Mouse (Mus musculus): ENCODE results near the gene Stat5b. TPM values are rescaled to one million over a fixed set of nuclear protein-coding genes. Genes with fewer than 3 reads are reported as not detected.
"Not testable (repeated sequence)": the region's sequence is repeated elsewhere in the genome, so short reads cannot be mapped to it uniquely, and the experiment has no call there.

Gene Stat5b
- polyA plus RNA-seq, 1 experiment from 2014 or later = 46.0 TPM

DNA sequence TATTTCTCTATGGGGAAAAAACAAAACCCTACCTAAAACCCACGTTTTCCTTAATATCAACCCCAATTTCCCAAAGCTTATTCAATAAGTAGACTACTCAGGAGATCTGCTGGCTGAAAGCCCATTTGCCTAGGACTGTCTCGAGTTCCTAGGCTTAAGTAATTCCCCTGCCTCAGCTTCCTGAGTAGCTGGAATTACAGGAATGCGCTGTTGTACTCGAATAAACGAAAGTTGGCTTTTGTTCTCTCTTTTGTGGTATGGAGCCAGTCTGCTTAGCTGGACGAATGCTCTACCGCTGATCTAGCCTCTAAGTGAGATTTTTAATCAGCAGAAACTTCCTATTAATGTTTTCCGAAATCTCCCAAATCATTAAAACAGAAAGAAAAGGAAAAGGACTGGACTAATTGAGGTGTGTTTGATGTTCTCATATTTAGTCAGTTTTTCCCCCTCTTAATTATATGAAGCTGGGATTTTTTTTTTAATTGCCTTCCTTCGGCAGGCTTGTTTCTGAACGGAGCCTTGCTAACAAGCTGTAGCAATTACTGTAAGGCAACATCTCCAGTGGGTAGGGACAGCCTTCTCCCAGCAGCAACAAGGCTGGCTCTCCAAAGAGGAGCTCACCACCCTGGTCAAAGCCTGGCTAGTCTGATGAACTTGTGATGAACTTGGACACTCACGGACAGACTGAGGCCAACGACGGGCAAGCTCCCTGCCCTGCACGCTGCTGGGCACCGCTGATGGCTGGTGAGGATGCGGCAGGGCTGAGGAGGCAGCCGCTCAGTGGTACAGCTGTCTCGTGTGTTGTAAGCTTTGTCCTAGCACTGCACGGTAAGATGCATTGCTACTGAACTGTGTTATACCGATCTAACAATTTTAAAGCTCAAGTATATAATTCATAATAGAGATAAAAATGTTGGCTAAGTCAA lies 43.9 kb downstream of the Stat5b start:
- no peak overlapping the region for H3K9ac ChIP-seq (ENCODE audit: low read depth, low read length)
- no peak overlapping the region for H3K4me2 ChIP-seq
- no peaks in the 10 kb centered on the region for H3K9me3 ChIP-seq (ENCODE audit: control insufficient read depth, low read length)
- no peak overlapping the region for H3K27ac ChIP-seq (ENCODE audit: low read depth, low read length)
- peaks cover 32% of the 10 kb centered on the region for H3K36me3 ChIP-seq (ENCODE audit: control insufficient read depth, insufficient read depth, low read length)
- peaks cover 5% of the 10 kb centered on the region; the same call in 1 of the 2 replicates for H3K4me1 ChIP-seq (replicated peaks; ENCODE audit: control insufficient read depth, insufficient read depth, low read length)
- ATAC-seq (replicated peaks; ENCODE audit: low FRiP score) (no peak), DNase-seq (ENCODE audit: low spot score) (no peak)
- H3K27me3 ChIP-seq (replicated peaks; ENCODE audit: control insufficient read depth, insufficient read depth, low read length) = no peaks in the 10 kb centered on the region
- WGBS = 82% methylated on average over 20 of the region's 20 CpGs
- no peak overlapping the region for H3K4me3 ChIP-seq (ENCODE audit: low read depth, low read length)

DNA sequence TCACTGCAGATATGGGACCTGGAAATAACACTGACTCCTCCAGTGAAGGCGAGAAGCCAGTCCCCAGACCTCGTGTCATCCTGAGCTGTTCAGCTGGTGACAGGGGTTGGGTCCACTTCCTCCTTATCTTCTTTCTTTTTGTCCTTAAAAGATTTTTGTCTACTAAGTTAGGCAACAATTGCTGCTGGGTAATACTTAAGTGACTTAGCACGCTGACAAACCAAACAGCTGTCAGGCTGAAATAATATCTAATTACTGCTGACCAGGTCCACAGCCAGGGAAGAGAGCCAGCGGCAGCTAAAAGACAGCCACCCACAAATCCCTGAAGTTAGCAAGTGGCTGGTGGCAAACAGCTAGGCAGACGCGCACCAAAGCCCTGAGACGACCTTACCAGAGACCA lies 45.0 kb downstream of the Stat5b start:
- ATAC-seq (replicated peaks; ENCODE audit: low FRiP score) (no peak), DNase-seq (ENCODE audit: low spot score) (no peak)
- WGBS = 59% methylated on average over 7 of the region's 7 CpGs
- H3K4me1 ChIP-seq (replicated peaks; ENCODE audit: control insufficient read depth, insufficient read depth, low read length) = peaks cover 5% of the 10 kb centered on the region; the same call in 1 of the 2 replicates
- no peaks in the 10 kb centered on the region for H3K27me3 ChIP-seq (replicated peaks; ENCODE audit: control insufficient read depth, insufficient read depth, low read length)
- H3K27ac ChIP-seq (ENCODE audit: low read depth, low read length) = no peak overlapping the region
- H3K9ac ChIP-seq (ENCODE audit: low read depth, low read length) = no peak overlapping the region
- H3K4me2 ChIP-seq = no peak overlapping the region
- H3K36me3 ChIP-seq (ENCODE audit: control insufficient read depth, insufficient read depth, low read length) = peaks cover 38% of the 10 kb centered on the region
- no peak overlapping the region for H3K4me3 ChIP-seq (ENCODE audit: low read depth, low read length)
- no peaks in the 10 kb centered on the region for H3K9me3 ChIP-seq (ENCODE audit: control insufficient read depth, low read length)

DNA sequence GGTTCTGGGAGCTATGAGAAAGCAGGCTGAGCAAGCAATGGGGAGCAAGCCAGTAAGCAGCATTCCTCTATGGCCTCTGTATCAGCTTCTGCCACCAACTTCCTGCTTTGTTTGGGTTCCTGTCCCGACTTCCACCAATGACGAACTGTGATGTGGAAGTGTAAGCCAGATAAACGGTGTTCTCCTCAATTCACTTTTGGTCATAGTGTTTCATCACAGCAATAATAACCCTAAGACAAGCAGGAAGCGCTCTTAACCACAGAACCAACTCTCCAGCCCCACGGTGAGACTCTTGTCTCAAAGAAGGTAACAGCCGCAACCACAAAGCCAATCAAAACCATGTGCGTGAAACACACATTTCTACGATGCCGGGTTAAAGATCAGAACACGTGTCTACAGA lies 46.1 kb downstream of the Stat5b start:
- no peak for ATAC-seq (replicated peaks; ENCODE audit: low FRiP score)
- no peak overlapping the region for H3K4me3 ChIP-seq (ENCODE audit: low read depth, low read length)
- H3K4me1 ChIP-seq (replicated peaks; ENCODE audit: control insufficient read depth, insufficient read depth, low read length) = peaks cover 5% of the 10 kb centered on the region; the same call in 1 of the 2 replicates
- H3K9ac ChIP-seq (ENCODE audit: low read depth, low read length) = no peak overlapping the region
- H3K27me3 ChIP-seq (replicated peaks; ENCODE audit: control insufficient read depth, insufficient read depth, low read length) = no peaks in the 10 kb centered on the region
- H3K4me2 ChIP-seq = no peak overlapping the region
- 84% methylated on average over 10 of the region's 10 CpGs for WGBS
- DNase-seq (ENCODE audit: low spot score) = no peak
- H3K36me3 ChIP-seq (ENCODE audit: control insufficient read depth, insufficient read depth, low read length) = peaks cover 44% of the 10 kb centered on the region
- H3K9me3 ChIP-seq (ENCODE audit: control insufficient read depth, low read length) = no peaks in the 10 kb centered on the region
- no peak overlapping the region for H3K27ac ChIP-seq (ENCODE audit: low read depth, low read length)

DNA sequence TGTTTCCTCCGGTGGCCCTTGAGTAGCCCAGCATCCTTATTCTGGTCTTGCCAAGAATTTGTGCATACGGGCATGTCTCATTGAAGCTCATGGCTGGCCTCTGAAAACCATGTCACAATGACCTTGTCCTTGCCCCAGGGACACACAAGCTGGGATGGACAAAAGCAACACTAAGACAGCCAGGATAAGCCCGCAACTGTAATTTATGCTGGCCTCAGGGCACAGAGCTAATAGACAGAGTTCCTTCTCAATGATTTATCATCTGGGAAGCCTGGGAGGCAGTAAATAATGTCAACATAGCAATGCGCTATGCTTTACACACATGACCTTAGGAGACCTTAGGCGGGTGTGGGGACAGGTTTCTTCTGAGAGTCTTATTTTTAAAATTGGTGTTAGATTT lies 51.1 kb downstream of the Stat5b start:
- Histone ChIP-seq H3K36me3 (ENCODE audit: control insufficient read depth, insufficient read depth, low read length) (peaks cover 37% of the 10 kb centered on the region), H3K9me3 (ENCODE audit: control insufficient read depth, low read length) (no peaks in the 10 kb centered on the region), H3K4me3 (ENCODE audit: low read depth, low read length) (no peak overlapping the region), H3K27ac (ENCODE audit: low read depth, low read length) (no peak overlapping the region), H3K27me3 (replicated peaks; ENCODE audit: control insufficient read depth, insufficient read depth, low read length) (no peaks in the 10 kb centered on the region), H3K9ac (ENCODE audit: low read depth, low read length) (no peak overlapping the region), H3K4me2 (no peak overlapping the region), H3K4me1 (replicated peaks; ENCODE audit: control insufficient read depth, insufficient read depth, low read length) (no peaks in the 10 kb centered on the region)
- no peak for ATAC-seq (replicated peaks; ENCODE audit: low FRiP score)
- DNase-seq (ENCODE audit: low spot score) = no peak
- WGBS = 87% methylated on average over 5 of the region's 5 CpGs

DNA sequence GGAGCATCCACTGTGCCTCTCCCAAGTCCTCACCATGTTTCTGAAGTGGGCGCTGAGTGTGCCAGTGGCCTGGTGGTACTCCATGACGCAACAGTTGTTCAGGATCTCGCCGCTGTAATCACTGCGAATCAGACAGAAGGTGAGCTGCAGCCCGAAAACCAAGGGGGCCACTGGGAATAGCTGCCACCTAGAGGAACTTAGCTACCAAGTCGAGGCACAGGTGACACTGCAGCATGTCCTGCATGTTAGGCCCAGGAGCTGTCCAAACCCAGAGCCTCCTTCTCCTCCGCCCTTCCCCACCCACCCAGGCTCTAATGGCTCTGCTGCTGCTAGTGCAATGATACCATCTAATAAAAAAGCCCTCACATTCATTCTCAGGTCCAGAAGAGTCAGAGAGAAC lies 53.9 kb downstream of the Stat5b start:
- Histone ChIP-seq H3K27ac (ENCODE audit: low read depth, low read length) (no peak overlapping the region), H3K9me3 (ENCODE audit: control insufficient read depth, low read length) (no peaks in the 10 kb centered on the region), H3K36me3 (ENCODE audit: control insufficient read depth, insufficient read depth, low read length) (peaks cover 20% of the 10 kb centered on the region), H3K4me3 (ENCODE audit: low read depth, low read length) (no peak overlapping the region), H3K27me3 (replicated peaks; ENCODE audit: control insufficient read depth, insufficient read depth, low read length) (no peaks in the 10 kb centered on the region), H3K4me1 (replicated peaks; ENCODE audit: control insufficient read depth, insufficient read depth, low read length) (no peaks in the 10 kb centered on the region), H3K4me2 (no peak overlapping the region), H3K9ac (ENCODE audit: low read depth, low read length) (no peak overlapping the region)
- 77% methylated on average over 8 of the region's 8 CpGs for WGBS
- DNase-seq (ENCODE audit: low spot score) (no peak), ATAC-seq (replicated peaks; ENCODE audit: low FRiP score) (no peak)

DNA sequence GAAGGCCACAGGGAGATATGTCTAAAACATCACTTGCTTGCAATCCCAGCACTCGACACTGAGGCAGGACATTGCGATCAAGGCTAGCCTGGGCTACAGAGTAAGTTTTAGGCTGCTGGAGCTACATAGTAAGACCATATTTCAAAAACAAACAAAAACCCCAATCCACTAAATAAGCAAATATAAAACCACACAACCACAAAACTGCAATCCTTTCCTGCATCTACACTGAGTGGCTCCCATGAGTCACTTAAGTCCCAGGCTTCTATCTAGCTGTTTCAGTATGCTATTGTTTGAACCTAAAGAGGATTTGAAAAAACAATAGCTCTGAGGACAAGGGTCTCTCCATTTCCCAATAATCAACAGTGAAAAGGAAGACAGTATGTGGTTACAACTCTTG lies 55.1 kb downstream of the Stat5b start:
- H3K27ac ChIP-seq (ENCODE audit: low read depth, low read length) = no peak overlapping the region
- no peak for ATAC-seq (replicated peaks; ENCODE audit: low FRiP score)
- H3K27me3 ChIP-seq (replicated peaks; ENCODE audit: control insufficient read depth, insufficient read depth, low read length) = no peaks in the 10 kb centered on the region
- H3K4me1 ChIP-seq (replicated peaks; ENCODE audit: control insufficient read depth, insufficient read depth, low read length) = no peaks in the 10 kb centered on the region
- DNase-seq (ENCODE audit: low spot score) = no peak
- no peak overlapping the region for H3K4me3 ChIP-seq (ENCODE audit: low read depth, low read length)
- no peaks in the 10 kb centered on the region for H3K9me3 ChIP-seq (ENCODE audit: control insufficient read depth, low read length)
- no peak overlapping the region for H3K4me2 ChIP-seq
- 95% methylated on average over 2 of the region's 2 CpGs for WGBS
- H3K36me3 ChIP-seq (ENCODE audit: control insufficient read depth, insufficient read depth, low read length) = peaks cover 14% of the 10 kb centered on the region
- H3K9ac ChIP-seq (ENCODE audit: low read depth, low read length) = no peak overlapping the region

DNA sequence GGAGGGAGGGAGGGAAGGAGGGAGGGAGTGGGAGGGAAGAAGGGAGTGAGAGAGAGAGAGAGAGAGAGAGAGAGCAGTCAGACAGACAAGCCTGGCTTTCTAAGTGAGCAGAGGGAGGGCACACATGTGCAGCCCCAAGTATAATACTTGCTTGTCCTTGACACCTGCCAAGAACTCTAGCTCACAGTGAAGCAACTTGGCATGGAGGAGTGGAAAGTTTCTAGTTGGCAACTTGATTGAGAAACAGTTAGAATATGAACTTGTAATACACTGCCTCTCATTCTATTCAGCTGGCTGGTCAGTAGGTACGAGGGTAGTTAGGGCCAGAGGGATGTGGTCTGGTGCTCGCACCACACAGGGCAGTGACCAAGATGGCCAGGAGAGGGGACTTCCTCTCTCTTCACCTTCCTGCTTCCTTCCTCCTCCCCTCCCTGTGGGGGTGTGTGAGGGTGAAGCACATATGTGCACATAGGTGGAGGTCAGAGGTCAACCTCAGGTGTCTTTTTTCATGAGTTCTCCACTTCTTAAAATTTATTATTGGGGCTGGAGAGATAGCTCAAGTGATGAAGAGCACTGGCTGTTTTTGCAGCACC lies 59.0 kb downstream of the Stat5b start:
- H3K4me3 ChIP-seq (ENCODE audit: low read depth, low read length) = no peak overlapping the region
- no peak overlapping the region for H3K4me2 ChIP-seq
- H3K4me1 ChIP-seq (replicated peaks; ENCODE audit: control insufficient read depth, insufficient read depth, low read length) = no peaks in the 10 kb centered on the region
- no peak for DNase-seq (ENCODE audit: low spot score)
- 57% methylated on average over 2 of the region's 2 CpGs for WGBS
- H3K36me3 ChIP-seq (ENCODE audit: control insufficient read depth, insufficient read depth, low read length) = peaks cover 26% of the 10 kb centered on the region
- ATAC-seq (replicated peaks; ENCODE audit: low FRiP score) = no peak
- H3K9me3 ChIP-seq (ENCODE audit: control insufficient read depth, low read length) = no peaks in the 10 kb centered on the region
- no peaks in the 10 kb centered on the region for H3K27me3 ChIP-seq (replicated peaks; ENCODE audit: control insufficient read depth, insufficient read depth, low read length)
- H3K27ac ChIP-seq (ENCODE audit: low read depth, low read length) = no peak overlapping the region
- no peak overlapping the region for H3K9ac ChIP-seq (ENCODE audit: low read depth, low read length)

DNA sequence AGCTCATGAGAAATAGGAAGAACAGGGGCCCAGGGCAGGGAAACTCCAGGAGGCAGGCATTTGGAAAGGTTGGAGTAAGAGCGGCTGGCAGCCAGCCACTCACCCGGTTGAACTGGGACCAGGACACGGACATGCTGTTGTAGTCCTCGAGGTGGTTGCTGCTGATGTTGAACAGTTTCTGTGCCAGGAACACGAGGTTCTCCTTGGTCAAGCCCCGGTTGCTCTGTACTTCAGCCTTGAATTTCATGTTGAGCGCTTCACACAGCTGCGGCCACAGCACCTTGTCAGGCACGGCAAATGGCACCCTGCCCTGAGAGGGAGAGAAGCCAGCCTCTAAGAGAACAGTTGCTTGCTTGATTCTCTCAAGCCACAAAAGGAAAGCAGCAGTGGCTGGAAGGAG lies 59.9 kb downstream of the Stat5b start:
- H3K36me3 ChIP-seq (ENCODE audit: control insufficient read depth, insufficient read depth, low read length) = peaks cover 27% of the 10 kb centered on the region
- WGBS = 93% methylated on average over 9 of the region's 9 CpGs
- H3K4me2 ChIP-seq; H3K27me3 ChIP-seq (replicated peaks; ENCODE audit: control insufficient read depth, insufficient read depth, low read length); DNase-seq (ENCODE audit: low spot score); H3K9me3 ChIP-seq (ENCODE audit: control insufficient read depth, low read length); H3K27ac ChIP-seq (ENCODE audit: low read depth, low read length); ATAC-seq (replicated peaks; ENCODE audit: low FRiP score); H3K4me3 ChIP-seq (ENCODE audit: low read depth, low read length); H3K9ac ChIP-seq (ENCODE audit: low read depth, low read length); H3K4me1 ChIP-seq (replicated peaks; ENCODE audit: control insufficient read depth, insufficient read depth, low read length): not testable (repeated sequence)

DNA sequence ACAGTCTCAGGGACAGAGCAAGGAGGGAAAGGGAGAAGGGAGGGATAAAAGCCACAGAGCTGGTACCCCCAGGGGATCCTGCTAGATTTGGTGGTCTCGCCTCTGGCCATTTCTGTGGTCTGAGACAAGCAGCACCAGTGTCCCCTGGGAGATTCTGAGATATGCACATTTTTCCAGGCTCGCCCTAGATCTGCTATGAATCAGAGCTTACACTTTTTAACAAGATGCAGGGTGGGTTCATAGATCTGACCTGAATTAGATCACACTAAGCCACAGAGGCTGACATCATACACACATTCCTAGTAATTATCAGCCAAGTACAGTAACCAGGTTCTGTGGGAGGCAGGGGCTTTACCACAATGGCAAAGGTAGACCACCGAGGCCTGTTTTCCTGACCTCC lies 60.8 kb downstream of the Stat5b start:
- ATAC-seq (replicated peaks; ENCODE audit: low FRiP score) = no peak
- no peak overlapping the region for H3K4me3 ChIP-seq (ENCODE audit: low read depth, low read length)
- H3K36me3 ChIP-seq (ENCODE audit: control insufficient read depth, insufficient read depth, low read length) = peaks cover 28% of the 10 kb centered on the region
- no peak overlapping the region for H3K9ac ChIP-seq (ENCODE audit: low read depth, low read length)
- no peaks in the 10 kb centered on the region for H3K4me1 ChIP-seq (replicated peaks; ENCODE audit: control insufficient read depth, insufficient read depth, low read length)
- WGBS = 85% methylated on average over 3 of the region's 3 CpGs
- H3K4me2 ChIP-seq = no peak overlapping the region
- DNase-seq (ENCODE audit: low spot score) = no peak
- no peak overlapping the region for H3K27ac ChIP-seq (ENCODE audit: low read depth, low read length)
- no peaks in the 10 kb centered on the region for H3K27me3 ChIP-seq (replicated peaks; ENCODE audit: control insufficient read depth, insufficient read depth, low read length)
- H3K9me3 ChIP-seq (ENCODE audit: control insufficient read depth, low read length) = no peaks in the 10 kb centered on the region

Data from liver, embryonic 11.5 days (tissue).